12 mouse cellular contexts compared by ENCODE assay signal in genomic region chr13:101915542-101915941, GRCm38 (mm10).
A peak's percentile ranks its signal among the peaks of the same experiment; 100 is the strongest.
DNase-seq lines count a peak whose midpoint lies in the region; ATAC-seq lines count a peak whose summit lies in the region.
"Had no signal": no experiment of that assay in that cellular context is flagged by ENCODE, and none has a peak within 500 bp of the region (broad histone marks: within the 10 kb centered on the region; RNA-seq: fewer than 3 reads in every experiment).

No protein-coding gene starts in this region.

- no peak for DNase-seq in frontal cortex, postnatal 10 days (ENCODE audit: low spot score in 2 of 2)
- DNase-seq in liver, result no peak
- DNase-seq in right cerebral cortex, postnatal 10 days (ENCODE audit: low spot score in 2 of 2), result peak; percentile 30 to 40
- no peak for DNase-seq in urinary bladder, postnatal 14 days (ENCODE audit: low spot score)
- DNase-seq: adrenal gland, adult 2 months; cerebellum, adult 11-12 months; gastrocnemius, postnatal 36 days had no signal

- H3K4me2 ChIP-seq in liver, embryonic 15.5 days, result no peak overlapping the region
- no peak overlapping the region for H3K4me2 ChIP-seq in embryonic facial prominence, embryonic 15.5 days (replicated peaks)

- ATAC-seq in frontal cortex, adult (ENCODE audit: low TSS enrichment), result peak; percentile 74
- ATAC-seq in liver, embryonic 15.5 days (ENCODE audit: insufficient read depth), result no peak
- no peak for ATAC-seq in embryonic facial prominence, embryonic 15.5 days (ENCODE audit: insufficient number of reproducible peaks, low FRiP score, low TSS enrichment, low read depth)
- ATAC-seq in CD4-positive, CD25-positive, alpha-beta regulatory T cell, adult 4 months, result no peak

- WGBS in liver, embryonic 15.5 days (ENCODE audit: insufficient replicate concordance), result 65% methylated on average over 6 of the region's 6 CpGs
- 56% methylated on average over 6 of the region's 6 CpGs for WGBS in embryonic facial prominence, embryonic 15.5 days

- H3K4me3 ChIP-seq in liver, embryonic 15.5 days (replicated peaks), result no peak overlapping the region
- H3K4me3 ChIP-seq in embryonic facial prominence, embryonic 15.5 days (replicated peaks), result no peak overlapping the region

- H3K9me3 ChIP-seq in liver, embryonic 15.5 days (replicated peaks), result no peaks in the 10 kb centered on the region
- H3K9me3 ChIP-seq in embryonic facial prominence, embryonic 15.5 days (replicated peaks), result no peaks in the 10 kb centered on the region

- H3K36me3 ChIP-seq in liver, embryonic 15.5 days (replicated peaks), result no peaks in the 10 kb centered on the region
- no peaks in the 10 kb centered on the region for H3K36me3 ChIP-seq in embryonic facial prominence, embryonic 15.5 days

- no peaks in the 10 kb centered on the region for H3K27me3 ChIP-seq in liver, embryonic 15.5 days
- no peaks in the 10 kb centered on the region for H3K27me3 ChIP-seq in embryonic facial prominence, embryonic 15.5 days

- peak overlapping the region; percentile 67 for H3K27ac ChIP-seq in liver, embryonic 15.5 days (replicated peaks)
- H3K27ac ChIP-seq in embryonic facial prominence, embryonic 15.5 days (replicated peaks), result 0 out of 2 replicates have a peak overlapping the region, but pooled peaks have one; percentile 5
- H3K27ac ChIP-seq: macrophage had no signal

- no peak overlapping the region for H3K9ac ChIP-seq in liver, embryonic 15.5 days
- no peak overlapping the region for H3K9ac ChIP-seq in embryonic facial prominence, embryonic 15.5 days

- H3K4me1 ChIP-seq in liver, embryonic 15.5 days (replicated peaks), result peaks cover 9% of the 10 kb centered on the region
- peaks cover 9% of the 10 kb centered on the region; the same call in 1 of the 2 replicates for H3K4me1 ChIP-seq in embryonic facial prominence, embryonic 15.5 days

Comparison
In these comparisons a context has a peak if more than half of its experiments do, and no peak if none do; other contexts are left out.
1. DNase-seq: peak in right cerebral cortex, postnatal 10 days (2 of 2); none in frontal cortex, postnatal 10 days (0 of 2), liver (single experiment) and urinary bladder, postnatal 14 days (single experiment).